In genomic region chr11:68280001-68280510, GRCm38 (mm10) we compare ENCODE assay signal across 17 mouse cellular contexts.
DNase-seq lines count a peak whose midpoint lies in the region; ATAC-seq and TF ChIP-seq lines count a peak whose summit lies in the region.
"Had no signal": no experiment of that assay in that cellular context is flagged by ENCODE, and none has a peak within 500 bp of the region (broad histone marks: within the 10 kb centered on the region; RNA-seq: fewer than 3 reads in every experiment).

No protein-coding gene starts in this region.

- H3K4me2 ChIP-seq in hindbrain, embryonic 16.5 days (ENCODE audit: low read length): no peak overlapping the region
- H3K4me2 ChIP-seq in lung, postnatal 0 days (replicated peaks; ENCODE audit: low read depth, low read length): no peak overlapping the region
- no peak overlapping the region for H3K4me2 ChIP-seq in stomach, postnatal 0 days (replicated peaks; ENCODE audit: low read depth)
- H3K4me2 ChIP-seq: embryonic facial prominence, embryonic 15.5 days had no signal

- DNase-seq in gastrocnemius, adult 2 months: peak; percentile 41
- no peak for DNase-seq in gastrocnemius, postnatal 4 days (ENCODE audit: low spot score in 2 of 2)
- DNase-seq in hindbrain, embryonic 10.5 days (ENCODE audit: low spot score): no peak
- DNase-seq in lung, postnatal 14 days: peak; percentile 7
- no peak for DNase-seq in lung, postnatal 0 days (ENCODE audit: low spot score)
- DNase-seq in stomach, postnatal 0 days (ENCODE audit: low spot score): peak; percentile 23
- no peak for DNase-seq in adrenal gland, adult 18-20 months (ENCODE audit: low spot score in 2 of 2)
- DNase-seq: cerebellum, adult 18-20 months; cerebellum, postnatal 25 days; embryo, embryonic 11 days; liver; lung, postnatal 36 days; right cerebral cortex, postnatal 25 days; thymus, postnatal 14 days had no signal

- 78% methylated on average over 10 of the region's 10 CpGs for WGBS in hindbrain, embryonic 10.5 days
- 68% methylated on average over 10 of the region's 10 CpGs for WGBS in hindbrain, embryonic 16.5 days
- WGBS in lung, postnatal 0 days: 66% methylated on average over 10 of the region's 10 CpGs
- 47% methylated on average over 10 of the region's 10 CpGs for WGBS in stomach, postnatal 0 days

- H3K36me3 ChIP-seq in hindbrain, embryonic 10.5 days: 0 out of 2 replicates have a peak, but pooled peaks cover 7% of the 10 kb centered on the region
- H3K36me3 ChIP-seq in hindbrain, embryonic 16.5 days (ENCODE audit: control insufficient read depth, insufficient read depth, low read length): no peaks in the 10 kb centered on the region
- no peaks in the 10 kb centered on the region for H3K36me3 ChIP-seq in lung, postnatal 0 days (ENCODE audit: insufficient read depth, low read length)
- H3K36me3 ChIP-seq in stomach, postnatal 0 days (ENCODE audit: control insufficient read depth, insufficient read depth, low read length): no peaks in the 10 kb centered on the region
- H3K36me3 ChIP-seq: embryonic facial prominence, embryonic 15.5 days had no signal

- intact Hi-C loops in gastrocnemius, adult 2 months (cut with DNase I): no loop called here

- no peak for ATAC-seq in hindbrain, embryonic 16.5 days
- ATAC-seq in lung, postnatal 0 days: no peak
- ATAC-seq in stomach, postnatal 0 days (ENCODE audit: low FRiP score, low TSS enrichment): peak; percentile 59; the same call in 1 of the 2 replicates

- peaks cover 65% of the 10 kb centered on the region for H3K4me1 ChIP-seq in hindbrain, embryonic 10.5 days (replicated peaks)
- peaks cover 1% of the 10 kb centered on the region; the same call in 1 of the 2 replicates for H3K4me1 ChIP-seq in hindbrain, embryonic 16.5 days (ENCODE audit: control insufficient read depth, insufficient read depth, low read depth, low read length)
- peaks cover 4% of the 10 kb centered on the region; the same call in 1 of the 2 replicates for H3K4me1 ChIP-seq in lung, postnatal 0 days (ENCODE audit: insufficient read depth, low read depth, low read length)
- H3K4me1 ChIP-seq in stomach, postnatal 0 days (replicated peaks; ENCODE audit: control insufficient read depth, insufficient read depth): no peaks in the 10 kb centered on the region

- TF ChIP-seq EP300 in lung, postnatal 0 days (IDR thresholded peaks at IDR 0.05): no peak
- no peak for TF ChIP-seq EP300 in stomach, postnatal 0 days (optimal IDR thresholded peaks at IDR 0.05)

- peak overlapping the region; percentile 50 for H3K27ac ChIP-seq in gastrocnemius, adult 2 months
- peak overlapping the region; percentile 41; the same call in 1 of the 2 replicates for H3K27ac ChIP-seq in hindbrain, embryonic 10.5 days
- H3K27ac ChIP-seq in hindbrain, embryonic 16.5 days (ENCODE audit: low read depth, low read length): no peak overlapping the region
- H3K27ac ChIP-seq in lung, postnatal 0 days (ENCODE audit: low read length): no peak overlapping the region
- H3K27ac ChIP-seq in stomach, postnatal 0 days (replicated peaks): peak overlapping the region; percentile 49; the same call in 1 of the 2 replicates
- H3K27ac ChIP-seq: embryonic facial prominence, embryonic 15.5 days; kidney, postnatal 0 days had no signal

- H3K27me3 ChIP-seq in hindbrain, embryonic 10.5 days (ENCODE audit: insufficient read depth, poor library complexity, severe bottlenecking): peaks cover 66% of the 10 kb centered on the region
- no peaks in the 10 kb centered on the region for H3K27me3 ChIP-seq in hindbrain, embryonic 16.5 days (replicated peaks; ENCODE audit: control insufficient read depth, insufficient read depth, low read length)
- H3K27me3 ChIP-seq in lung, postnatal 0 days (replicated peaks; ENCODE audit: insufficient read depth, low read length): peaks cover 13% of the 10 kb centered on the region; the same call in 1 of the 2 replicates
- no peaks in the 10 kb centered on the region for H3K27me3 ChIP-seq in stomach, postnatal 0 days (ENCODE audit: control insufficient read depth, insufficient read depth, low read length)

- no peak overlapping the region for H3K4me3 ChIP-seq in gastrocnemius, adult 2 months
- no peak overlapping the region for H3K4me3 ChIP-seq in hindbrain, embryonic 10.5 days
- H3K4me3 ChIP-seq in hindbrain, embryonic 16.5 days (ENCODE audit: low read length): no peak overlapping the region
- no peak overlapping the region for H3K4me3 ChIP-seq in lung, postnatal 0 days (ENCODE audit: low read depth, low read length)
- H3K4me3 ChIP-seq in stomach, postnatal 0 days (ENCODE audit: low read depth, low read length): no peak overlapping the region
- H3K4me3 ChIP-seq: embryonic facial prominence, embryonic 15.5 days had no signal

- H3K9ac ChIP-seq in hindbrain, embryonic 16.5 days (ENCODE audit: low read depth, low read length): no peak overlapping the region
- no peak overlapping the region for H3K9ac ChIP-seq in lung, postnatal 0 days (replicated peaks; ENCODE audit: low read depth)
- H3K9ac ChIP-seq in stomach, postnatal 0 days (ENCODE audit: low read length): no peak overlapping the region
- H3K9ac ChIP-seq: embryonic facial prominence, embryonic 15.5 days had no signal

- H3K9me3 ChIP-seq in hindbrain, embryonic 10.5 days: no peaks in the 10 kb centered on the region
- no peaks in the 10 kb centered on the region for H3K9me3 ChIP-seq in hindbrain, embryonic 16.5 days (ENCODE audit: control insufficient read depth, low read length)
- H3K9me3 ChIP-seq in lung, postnatal 0 days (ENCODE audit: low read length): no peaks in the 10 kb centered on the region
- no peaks in the 10 kb centered on the region for H3K9me3 ChIP-seq in stomach, postnatal 0 days (ENCODE audit: control insufficient read depth, low read length)
- H3K9me3 ChIP-seq: embryonic facial prominence, embryonic 15.5 days had no signal

- TF ChIP-seq CTCF in gastrocnemius, adult 2 months (IDR thresholded peaks at IDR 0.05): no peak
- no peak for TF ChIP-seq CTCF in lung, postnatal 0 days (IDR thresholded peaks at IDR 0.05)
- TF ChIP-seq CTCF in stomach, postnatal 0 days (IDR thresholded peaks at IDR 0.05; ENCODE audit: low read depth): no peak

Comparison
In these comparisons a context has a peak if more than half of its experiments do, and no peak if none do; other contexts are left out.
1. DNase-seq: peak in gastrocnemius, adult 2 months (single experiment), lung, postnatal 14 days (single experiment) and stomach, postnatal 0 days (single experiment); none in gastrocnemius, postnatal 4 days (0 of 2), hindbrain, embryonic 10.5 days (single experiment), lung, postnatal 0 days (single experiment) and adrenal gland, adult 18-20 months (0 of 2).
2. H3K27ac ChIP-seq: peak in gastrocnemius, adult 2 months (single experiment), hindbrain, embryonic 10.5 days (single experiment) and stomach, postnatal 0 days (single experiment); none in hindbrain, embryonic 16.5 days (single experiment) and lung, postnatal 0 days (single experiment).